Mouse (Mus musculus) B cell, adult 67 days (primary cell): Measurements from ENCODE around the gene Olfr1445. TPM values are rescaled to one million over a fixed set of nuclear protein-coding genes. Genes with fewer than 3 reads are reported as not detected.

Experiments used
- total RNA-seq, 2 experiments: library from RNA; stranded (reverse); gene quantifications; 4 replicates each; pipeline ENCODE4 v1.2.4; 2023

Gene Olfr1445
- not detected for total RNA-seq

GRCm38 (mm10) chr19:12883555-12883954 lies at the start of gene Olfr1445:
Gene Olfr1445, plus strand, starts transcription at chr19:12883855.

GRCm38 (mm10) chr19:12846382-12846781 lies 37.3 kb upstream of the Olfr1445 start, which contains the start of gene Gm5244:
Gene Gm5244, plus strand, starts transcription at chr19:12846682.

GRCm38 (mm10) chr19:12856983-12857382 lies 26.7 kb upstream of the Olfr1445 start, which contains the start of gene Olfr1444:
Gene Olfr1444, plus strand, starts transcription at chr19:12857283.

GRCm38 (mm10) chr19:12893424-12893823 lies 9.8 kb downstream of the Olfr1445 start, which contains the start of gene Olfr1446:
Gene Olfr1446, minus strand, starts transcription at chr19:12893524.

GRCm38 (mm10) chr19:12903643-12904042 lies 20.0 kb downstream of the Olfr1445 start, which contains the start of gene Olfr1447:
Gene Olfr1447, minus strand, starts transcription at chr19:12903743.

GRCm38 (mm10) chr19:12924319-12924718 lies 40.7 kb downstream of the Olfr1445 start, which contains the start of gene Olfr1448:
Gene Olfr1448, minus strand, starts transcription at chr19:12924419.

GRCm38 (mm10) chr19:12930540-12930939 lies 46.9 kb downstream of the Olfr1445 start, which contains the start of gene Olfr1449:
Gene Olfr1449, plus strand, starts transcription at chr19:12930840.

Other genes starting within 250 kb of the Olfr1445 start
- not detected for gene Olfr1442, start 213.4 kb upstream of the Olfr1445 start, total RNA-seq
- not detected for gene Olfr1443, start 205.7 kb upstream of the Olfr1445 start, total RNA-seq
- not detected for gene Keg1, start 188.1 kb upstream of the Olfr1445 start, total RNA-seq
- 1 to 10 TPM; 3.6 to 5.0 TPM for gene Cntf, start 118.2 kb upstream of the Olfr1445 start, total RNA-seq
- 10 to 100 TPM; 93.7 to 98.7 TPM for gene Zfp91, start 87.7 kb upstream of the Olfr1445 start, total RNA-seq
- 10 to 100 TPM; 80.8 to 86.4 TPM for gene Lpxn, start 87.7 kb upstream of the Olfr1445 start, total RNA-seq
- 1 to 10 TPM; 5.7 to 6.8 TPM for gene Gm5244, start 37.2 kb upstream of the Olfr1445 start, total RNA-seq
- gene Olfr1444, start 26.6 kb upstream of the Olfr1445 start, total RNA-seq = under 1 TPM; 0.58 to 0.68 TPM
- gene Olfr1446, start 9.7 kb downstream of the Olfr1445 start, total RNA-seq = not detected
- not detected for gene Olfr1447, start 19.9 kb downstream of the Olfr1445 start, total RNA-seq
- gene Olfr1448, start 40.6 kb downstream of the Olfr1445 start, total RNA-seq = not detected
- not detected for gene Olfr1449, start 47.0 kb downstream of the Olfr1445 start, total RNA-seq
- not detected for gene Olfr1450, start 66.4 kb downstream of the Olfr1445 start, total RNA-seq
- gene Olfr1451, start 111.2 kb downstream of the Olfr1445 start, total RNA-seq = not detected
- not detected for gene Olfr1453, start 144.5 kb downstream of the Olfr1445 start, total RNA-seq
- gene Olfr1454, start 176.8 kb downstream of the Olfr1445 start, total RNA-seq = not detected
- not detected for gene Olfr1457, start 214.0 kb downstream of the Olfr1445 start, total RNA-seq
- gene Olfr1458, start 222.9 kb downstream of the Olfr1445 start, total RNA-seq = not detected